Mouse (Mus musculus): ENCODE measurements around the gene Abca8a.
"Not testable (repeated sequence)": the region's sequence is repeated elsewhere in the genome, so short reads cannot be mapped to it uniquely, and the experiment has no call there.

The Abca8a gene

DNA sequence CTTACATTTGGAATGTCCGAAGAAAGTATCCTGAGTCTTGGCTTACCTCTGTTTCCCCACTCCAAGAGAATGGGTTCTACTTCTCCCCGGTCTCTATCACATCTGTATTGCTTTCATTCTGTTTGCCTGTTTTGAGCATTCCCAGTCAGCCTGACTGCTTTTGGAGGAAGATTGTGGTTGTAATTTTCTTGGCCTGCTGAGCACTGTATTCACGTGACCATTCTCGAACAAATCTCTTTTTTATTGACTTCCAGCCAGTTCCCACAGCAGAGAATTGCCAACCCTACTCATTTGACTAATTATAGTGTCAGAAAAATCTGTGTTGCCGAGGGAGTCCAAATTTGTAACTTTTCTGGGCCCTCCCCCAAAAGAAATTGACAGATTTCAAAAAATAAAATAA is at the start of gene Abca8a:
Gene Abca8a (minus strand): TSS at position 121 of the 400 bp plus-strand sequence.
- DNase-seq: no peak

DNA sequence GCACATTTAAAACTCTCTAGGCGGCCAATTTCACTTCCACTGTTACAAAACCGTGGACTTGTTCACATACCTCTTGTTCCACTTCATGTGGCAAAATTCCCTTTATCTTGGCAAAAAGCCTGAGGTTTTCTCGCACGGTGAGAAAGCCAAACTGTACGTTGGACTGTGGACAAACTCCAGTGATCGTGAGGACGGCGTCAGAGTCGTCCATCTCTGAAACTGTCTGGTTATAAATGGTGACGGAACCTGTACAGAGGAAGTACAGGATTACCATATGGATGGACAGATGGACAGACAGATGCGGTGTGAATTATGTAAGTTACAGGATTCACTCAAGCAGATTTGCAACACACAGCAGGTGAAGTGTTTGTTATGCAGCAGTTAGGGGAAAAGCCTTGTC is 49.6 kb upstream of the Abca8a start:
- no peak for DNase-seq

DNA sequence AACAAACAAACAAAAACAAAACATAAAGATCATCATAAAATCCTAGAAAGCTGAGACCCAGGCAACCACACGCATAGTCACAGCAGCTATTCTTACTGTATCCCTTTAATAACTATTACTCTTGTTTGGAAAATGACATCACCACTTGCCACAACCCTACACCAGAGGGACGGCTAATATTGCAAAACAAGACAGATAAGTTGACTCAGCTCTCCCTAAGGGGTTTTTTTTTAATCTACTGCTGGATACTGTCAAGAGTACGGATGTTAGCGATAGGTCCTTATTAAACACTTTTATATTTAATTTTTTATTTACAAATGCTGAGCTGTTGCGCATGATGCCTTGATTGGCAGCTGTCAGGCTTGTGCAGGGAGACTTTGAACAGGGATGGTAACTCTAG is 35.0 kb upstream of the Abca8a start:
- DNase-seq: no peak

DNA sequence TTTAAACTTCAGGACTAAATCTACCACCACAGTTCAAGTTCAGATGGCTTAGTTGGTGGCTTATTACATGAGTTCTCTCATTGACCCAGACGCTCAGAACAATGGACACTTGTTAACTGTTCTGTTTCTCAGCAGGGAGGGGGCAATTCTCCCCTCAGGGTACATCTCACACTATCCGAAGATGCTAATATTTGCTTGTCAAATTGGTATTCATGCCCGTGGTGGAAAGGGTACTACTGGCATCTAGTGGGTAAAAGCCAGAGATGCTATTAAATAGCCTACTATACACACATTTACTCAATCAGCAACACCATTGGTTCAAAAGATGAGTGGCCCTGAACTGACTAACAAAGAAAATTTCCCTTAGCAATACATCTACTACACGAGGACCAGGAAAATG is 15.4 kb upstream of the Abca8a start:
- no peak for DNase-seq

DNA sequence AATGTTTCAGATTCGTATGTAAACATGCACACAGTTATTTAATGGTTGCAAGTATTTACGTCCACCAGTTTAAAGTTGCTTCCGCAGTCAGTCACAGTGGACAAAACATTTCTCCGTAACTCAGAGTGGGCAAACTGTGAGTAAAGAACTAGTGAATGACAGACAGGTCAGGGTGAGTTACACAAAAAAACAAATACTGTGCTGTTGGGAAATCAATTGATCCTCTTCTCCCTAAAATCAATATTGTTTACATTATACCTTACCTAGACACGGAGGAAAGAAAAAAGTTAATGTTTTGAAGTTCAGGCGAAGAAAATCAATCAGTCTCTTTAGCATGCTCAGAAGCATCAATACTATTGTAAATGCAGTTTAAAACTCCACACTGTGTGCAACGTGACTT is 5.7 kb upstream of the Abca8a start:
- DNase-seq: no peak

DNA sequence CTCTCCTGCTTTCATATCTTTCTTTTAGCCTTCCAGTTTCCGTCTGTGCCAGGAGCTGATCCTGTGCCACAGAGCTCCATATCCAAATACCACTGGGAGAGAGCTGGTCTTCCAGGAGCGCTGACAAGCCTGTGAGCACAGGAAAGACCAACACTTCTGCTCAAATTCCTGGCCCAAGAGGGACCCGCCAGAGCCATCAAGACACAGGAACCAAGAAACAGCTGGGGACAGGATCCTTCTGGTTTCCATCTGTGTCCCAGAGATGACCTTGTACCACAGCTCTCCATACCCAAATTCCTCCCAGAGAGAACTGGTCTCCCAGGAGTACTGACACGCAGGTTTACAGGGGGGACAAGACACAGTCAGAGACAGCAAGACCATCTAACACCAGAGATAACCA is 3.1 kb upstream of the Abca8a start:
- no peak for DNase-seq

DNA sequence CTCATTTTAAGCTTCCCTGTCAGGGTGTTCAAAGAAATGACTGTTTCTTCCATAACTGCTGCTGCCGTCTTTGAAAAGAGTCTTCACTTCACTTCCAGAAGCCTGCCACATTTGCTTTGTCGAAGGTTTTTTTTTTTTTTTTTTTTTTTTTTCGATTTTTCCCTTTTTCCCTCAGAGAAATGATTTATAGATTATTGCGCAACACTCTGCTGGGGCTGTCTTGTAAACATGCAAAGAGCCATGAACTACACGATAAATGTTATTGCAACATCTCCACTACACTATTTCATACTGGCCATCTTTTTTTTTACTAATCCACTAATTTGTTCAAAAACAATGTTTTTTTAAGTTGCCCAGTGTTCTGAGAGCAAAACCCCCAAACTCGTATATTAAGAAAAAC is 1.7 kb upstream of the Abca8a start:
- no peak for DNase-seq

DNA sequence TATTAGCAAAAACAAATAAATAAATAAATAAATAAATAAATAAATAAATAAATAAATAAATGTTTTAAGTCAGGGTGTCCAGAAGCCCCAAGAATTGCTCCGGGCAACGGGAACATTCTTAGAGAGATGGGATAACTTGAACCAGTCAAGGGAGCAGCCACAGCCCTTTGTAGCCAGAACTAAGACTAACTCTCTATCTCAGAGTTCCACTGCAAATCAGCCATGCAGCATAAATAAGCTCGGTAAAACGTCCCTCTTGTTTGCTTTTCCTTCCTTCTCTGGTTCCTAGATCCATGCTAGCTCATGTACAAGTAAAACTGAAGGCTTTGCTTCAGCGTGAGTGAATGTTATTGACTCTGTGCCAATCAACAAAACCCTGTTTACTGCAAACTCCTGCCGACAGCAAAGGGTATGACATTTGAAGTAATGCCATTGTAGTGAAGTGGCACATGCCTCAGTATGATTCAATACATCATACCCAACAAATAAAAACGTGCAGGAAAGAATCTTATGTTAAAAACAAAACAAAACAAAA is 865 bp downstream of the Abca8a start:
- DNase-seq: no peak

DNA sequence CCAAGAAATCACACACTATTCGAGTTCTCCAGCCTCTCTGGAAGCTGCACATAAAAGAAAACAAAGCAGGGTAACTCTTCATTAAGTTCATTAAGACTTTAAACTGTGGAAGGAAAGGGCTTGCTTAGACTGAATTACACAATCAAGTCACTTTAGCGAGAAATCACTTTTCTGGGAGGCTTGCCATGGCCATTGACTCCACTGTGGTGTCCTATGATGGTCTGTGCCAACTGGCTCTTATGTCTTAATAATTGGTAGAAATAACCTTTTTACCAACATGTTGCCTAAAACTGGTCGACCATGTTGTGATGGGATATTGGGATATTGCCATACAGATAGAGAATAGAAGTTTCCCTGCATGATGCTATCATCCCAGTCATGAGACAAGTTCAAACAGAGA is 1.5 kb downstream of the Abca8a start:
- DNase-seq: no peak

DNA sequence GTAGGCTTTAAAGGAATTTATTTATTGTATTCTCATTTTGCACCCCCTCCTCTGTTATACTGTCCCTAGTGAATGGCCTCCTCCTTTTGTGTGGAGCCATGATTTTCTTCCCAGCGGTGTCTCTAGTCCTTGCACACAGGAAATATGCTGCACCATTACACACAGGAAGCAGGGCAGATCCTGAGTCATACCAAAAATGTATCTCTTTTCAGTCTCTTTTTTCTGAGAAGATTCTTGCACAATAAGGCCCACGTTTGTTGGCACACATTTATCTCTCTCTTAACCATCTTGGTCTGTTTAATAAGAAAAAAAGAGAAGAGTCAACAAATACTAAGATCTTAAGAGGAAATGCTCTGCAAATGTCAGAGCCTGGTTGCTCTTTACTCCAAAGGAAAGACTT is 4.5 kb downstream of the Abca8a start:
- DNase-seq: no peak

DNA sequence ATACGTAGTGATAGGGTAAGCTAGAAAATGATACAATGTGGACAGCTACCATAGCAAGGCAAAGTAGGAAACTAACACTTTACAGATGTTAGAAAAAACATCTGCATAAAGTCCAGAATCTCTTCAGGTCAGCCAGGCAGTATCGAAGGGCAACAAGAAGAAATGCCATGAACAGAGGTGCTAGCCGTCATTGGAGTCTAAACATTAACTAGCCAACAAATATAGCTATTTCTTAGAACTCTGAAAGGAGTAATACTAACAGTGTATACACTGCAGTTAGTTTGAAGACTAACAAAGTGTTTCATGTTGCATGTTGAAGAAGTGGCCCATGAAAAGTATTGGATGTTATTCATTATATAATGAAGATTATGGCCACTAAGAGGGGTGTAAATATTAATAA is 23.6 kb downstream of the Abca8a start:
- DNase-seq: no peak

DNA sequence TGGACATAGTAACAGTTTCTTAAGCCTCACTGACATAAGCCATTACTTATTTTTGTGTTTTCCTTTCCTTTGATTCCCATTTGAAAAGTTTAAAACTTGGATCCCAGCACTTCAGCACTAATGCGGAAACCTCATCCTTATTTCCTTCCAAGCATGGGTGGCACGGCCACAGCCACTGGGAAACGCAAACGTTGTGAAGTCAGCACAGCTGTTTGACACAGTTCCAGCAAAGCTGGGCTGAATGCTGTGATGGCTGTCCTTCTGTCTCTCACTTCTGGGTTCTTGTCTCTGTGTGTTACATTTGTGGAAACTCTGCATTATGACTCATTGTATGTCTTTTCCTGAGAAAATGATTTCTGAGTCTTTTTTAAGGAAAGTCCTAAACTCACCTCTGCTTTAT is 34.7 kb downstream of the Abca8a start:
- no peak for DNase-seq

DNA sequence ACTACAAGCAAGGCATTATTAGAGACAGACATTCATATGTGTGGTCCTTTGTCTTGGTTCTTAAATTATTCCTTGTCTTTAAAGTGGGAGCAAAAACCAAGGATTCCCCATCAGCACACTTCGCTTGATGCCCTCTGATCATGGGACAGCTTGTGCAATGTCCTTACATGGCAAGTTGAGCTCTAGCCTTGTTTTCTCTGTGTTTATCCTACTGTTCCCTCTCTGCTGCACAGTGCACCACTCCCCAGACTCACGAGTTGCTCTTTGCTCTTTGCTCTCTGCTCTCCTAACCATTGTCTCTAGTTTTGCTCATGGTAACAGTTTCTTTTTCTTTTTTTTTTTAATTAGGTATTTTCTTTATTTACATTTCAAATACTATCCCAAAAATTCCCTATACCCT is 35.7 kb downstream of the Abca8a start:
- DNase-seq: no peak

DNA sequence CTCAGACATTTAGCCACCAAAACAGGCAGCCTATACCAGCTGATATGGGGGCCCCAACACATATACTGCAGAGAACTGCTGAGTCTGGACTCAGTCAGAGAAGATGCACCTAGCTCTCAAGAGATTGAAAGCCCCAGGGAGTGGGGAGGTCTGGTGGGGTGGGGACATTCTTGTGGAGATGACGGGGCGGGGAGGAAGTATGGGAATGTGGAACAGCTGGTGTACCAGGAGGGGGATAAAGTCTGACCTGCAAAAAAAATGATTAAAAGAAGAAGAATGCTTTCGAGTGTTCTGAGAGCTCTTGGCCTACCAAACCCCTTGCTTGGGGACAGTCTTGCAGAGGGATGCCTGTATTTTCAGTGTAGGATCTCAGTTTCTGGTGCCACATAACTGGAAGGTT is 42.1 kb downstream of the Abca8a start:
- no peak for DNase-seq

DNA sequence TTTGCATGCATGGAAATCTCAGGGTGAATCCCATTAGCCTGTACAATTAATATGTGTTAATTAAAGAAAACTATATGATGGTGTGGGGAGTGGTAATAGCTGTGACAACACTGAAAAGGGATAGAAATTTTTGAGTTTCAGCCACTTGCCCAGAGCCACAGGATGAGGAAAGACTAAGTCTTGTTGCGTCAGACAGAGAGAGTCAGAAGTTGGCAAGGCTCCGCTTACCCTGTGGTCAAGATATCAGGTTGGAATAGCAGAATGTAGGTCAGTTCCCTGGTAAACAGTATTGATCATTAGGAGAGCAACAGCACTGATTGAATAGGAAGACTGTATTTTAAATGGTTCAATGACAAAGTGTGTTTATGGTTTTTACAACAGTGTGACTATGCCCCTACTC is 58.0 kb downstream of the Abca8a start:
- DNase-seq: no peak

DNA sequence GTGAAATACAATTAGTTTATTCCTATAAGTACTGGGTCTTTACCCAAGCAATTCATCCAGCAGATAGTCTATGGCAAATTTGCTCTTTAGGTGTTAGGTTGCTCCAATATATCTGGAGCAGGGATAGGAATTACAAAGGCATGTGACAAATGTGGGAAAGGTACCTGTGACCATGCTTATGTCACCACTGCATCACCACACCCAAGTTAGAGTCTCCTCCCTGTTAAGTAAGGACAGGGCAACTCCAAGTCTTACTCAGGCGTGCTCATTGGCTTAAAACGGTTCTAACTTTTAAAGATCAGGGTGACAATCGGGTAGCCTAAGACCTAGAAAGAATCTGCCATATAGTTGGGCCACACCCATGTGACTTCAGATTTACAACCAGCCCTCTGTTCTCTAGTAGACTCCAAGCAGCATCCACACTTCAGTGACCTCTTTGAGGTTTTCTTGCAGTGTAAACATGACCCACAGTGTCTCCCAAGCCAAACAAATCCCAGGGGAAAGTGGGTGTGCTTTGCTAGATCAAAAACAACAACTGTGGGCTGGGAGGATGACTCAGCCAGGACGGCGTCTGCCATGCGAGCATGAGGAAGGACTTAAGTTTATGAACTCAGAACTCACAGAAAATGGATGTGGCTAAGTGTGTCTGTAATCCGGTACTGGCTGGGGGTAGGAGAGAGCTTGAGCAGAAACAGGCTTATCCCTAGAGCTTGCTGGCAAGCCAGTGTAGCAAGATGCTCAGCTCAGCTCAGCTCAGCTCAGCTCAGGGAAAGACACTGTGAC is 66.7 kb downstream of the Abca8a start:
- no peak for DNase-seq

DNA sequence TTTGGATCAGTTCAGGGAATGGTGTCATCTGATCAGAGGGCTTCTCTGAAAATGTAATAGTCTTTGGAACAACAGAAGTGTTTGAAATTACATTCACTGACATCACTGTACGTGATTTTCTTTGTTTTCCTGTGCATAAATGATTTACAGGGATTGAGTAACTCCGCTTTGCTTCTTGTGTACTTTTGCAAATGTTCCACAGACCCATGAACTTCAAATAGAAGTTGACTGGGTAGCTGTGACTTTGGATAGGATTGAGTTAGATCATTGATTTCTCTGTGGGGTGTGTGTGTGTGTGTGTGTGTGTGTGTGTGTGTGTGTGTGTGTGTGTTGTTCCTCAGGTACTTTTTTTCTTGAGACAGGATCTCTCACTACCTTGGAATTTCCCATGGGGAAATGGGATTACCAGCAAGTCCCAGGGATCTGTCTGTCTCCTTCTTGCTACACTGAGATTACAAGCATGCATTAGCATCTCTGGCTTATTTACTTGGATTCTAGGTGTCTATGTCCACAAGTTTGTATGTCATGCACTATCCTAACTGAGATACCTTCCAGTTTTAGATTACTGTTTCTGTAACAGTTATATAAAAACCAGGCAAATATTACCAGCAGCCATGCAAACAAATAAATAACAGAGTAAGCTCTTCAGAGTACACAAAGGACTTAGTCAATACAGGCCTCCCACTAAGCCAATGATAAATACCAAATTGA is 84.8 kb downstream of the Abca8a start:
- DNase-seq: no peak

DNA sequence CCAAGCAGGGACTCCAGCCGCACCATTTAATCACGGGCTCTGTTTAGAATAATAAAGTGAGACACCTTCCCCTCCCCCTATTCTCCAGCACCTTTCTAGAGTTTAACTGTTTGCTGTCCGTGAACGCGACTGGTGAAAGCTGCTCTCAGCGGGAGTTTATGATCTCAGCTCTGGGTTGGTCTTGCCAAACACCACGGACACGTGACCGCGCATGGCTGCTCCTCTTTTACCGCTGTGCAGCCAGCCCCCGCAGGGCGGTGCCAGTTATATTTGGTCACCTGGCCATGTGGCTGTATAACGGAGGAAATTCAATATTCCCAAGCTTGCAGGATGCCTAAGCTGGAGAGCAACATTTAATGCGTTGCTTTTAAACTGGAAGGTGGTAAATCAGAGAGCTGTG is 100.2 kb downstream of the Abca8a start, which contains the start of gene Abca8b:
Gene Abca8b (minus strand): TSS at position 222 of the 400 bp plus-strand sequence.
- DNase-seq: no peak

DNA sequence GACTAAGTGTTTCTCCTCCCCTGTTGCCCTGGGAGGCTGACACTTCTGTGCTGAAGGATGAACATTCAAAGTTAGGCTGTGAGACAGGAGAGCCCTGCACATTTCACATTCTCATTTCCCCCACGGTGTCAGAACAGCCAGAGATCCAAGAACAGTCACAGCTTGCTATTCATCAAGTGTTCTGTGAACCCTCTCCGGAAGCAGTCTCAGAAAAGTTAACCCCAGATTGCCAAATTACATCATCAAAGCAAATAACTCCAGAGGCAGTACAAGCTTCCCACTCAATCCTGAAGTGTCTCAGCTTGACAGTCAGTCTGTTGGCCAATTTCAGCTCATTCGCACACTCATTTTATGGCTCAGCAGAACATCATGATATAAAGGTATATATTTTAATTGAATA is 100.8 kb downstream of the Abca8a start:
- no peak for DNase-seq

DNA sequence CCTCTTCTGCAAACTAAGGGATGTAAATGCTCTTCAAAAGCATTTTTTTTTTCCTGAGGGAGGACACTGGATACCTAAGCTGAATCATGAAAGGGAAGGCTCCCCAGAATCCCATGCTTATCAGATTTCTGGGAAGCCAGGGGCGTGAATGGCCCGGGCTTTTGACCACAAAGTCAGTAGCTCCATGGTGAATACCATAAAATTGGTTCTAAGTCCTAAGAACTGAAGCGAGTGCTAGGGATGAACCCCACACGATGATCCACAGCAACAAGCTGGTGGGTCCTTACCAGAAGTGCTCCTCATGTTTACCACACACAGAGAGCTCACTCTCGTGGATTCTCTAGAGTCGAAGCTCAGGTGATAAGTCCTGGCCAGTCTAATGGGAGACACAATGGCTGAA is 101.8 kb downstream of the Abca8a start:
- no peak for DNase-seq

DNA sequence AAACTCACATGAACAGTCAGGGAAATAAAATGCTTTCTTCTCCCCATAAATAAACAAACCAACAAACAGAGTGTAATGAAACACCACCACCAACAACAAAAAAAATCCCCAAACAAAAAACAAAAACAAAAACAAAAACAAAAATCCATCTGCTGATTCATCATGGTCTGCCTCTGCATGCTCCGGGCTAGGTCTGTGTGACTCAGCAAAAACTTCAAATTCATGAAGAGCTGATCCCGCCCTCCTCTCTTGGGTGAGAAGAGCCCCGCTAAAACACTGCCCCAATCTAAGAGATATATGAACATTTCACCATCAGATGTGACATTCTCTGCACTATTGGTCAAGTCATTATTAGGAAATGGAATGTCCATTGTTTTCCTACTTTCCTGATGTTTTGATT is 104.5 kb downstream of the Abca8a start:
- no peak for DNase-seq

DNA sequence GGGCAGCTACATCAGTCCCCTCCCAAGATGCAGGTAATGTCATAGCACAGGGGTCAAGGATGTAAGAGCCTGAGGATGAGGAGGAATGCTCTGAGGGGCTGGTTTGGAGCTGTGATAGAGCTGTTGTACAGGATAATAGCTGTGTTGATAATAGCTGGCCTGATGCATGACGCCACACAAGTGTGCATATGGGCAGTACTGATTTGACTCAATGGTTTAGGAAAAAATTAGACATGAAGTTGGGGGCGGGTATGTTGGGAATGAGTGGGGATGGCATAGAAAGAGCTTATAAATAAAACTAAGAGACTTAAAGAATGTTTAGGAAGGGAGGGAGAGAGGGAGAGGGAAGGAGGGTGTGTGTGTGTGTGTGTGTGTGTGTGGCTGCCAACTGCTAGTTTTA is 105.5 kb downstream of the Abca8a start:
- DNase-seq: no peak

DNA sequence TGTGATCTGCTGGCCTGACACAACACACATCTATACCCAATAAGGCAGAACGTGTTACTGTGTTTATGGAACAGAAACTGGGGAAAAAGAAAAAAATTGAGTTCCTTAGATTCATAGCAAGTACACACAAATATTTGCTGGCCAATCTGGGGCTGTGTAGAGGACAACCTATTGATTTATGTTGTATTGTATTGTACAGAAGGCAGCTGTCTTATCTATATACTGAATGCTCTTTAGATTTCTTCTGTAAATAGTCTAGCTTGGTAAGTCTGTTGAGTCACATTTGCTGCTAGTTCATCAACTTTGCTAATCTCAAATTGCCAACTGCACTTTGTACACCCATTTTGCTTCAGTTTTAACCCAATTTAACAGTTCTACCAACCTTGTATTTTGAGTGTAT is 107.6 kb downstream of the Abca8a start:
- no peak for DNase-seq

DNA sequence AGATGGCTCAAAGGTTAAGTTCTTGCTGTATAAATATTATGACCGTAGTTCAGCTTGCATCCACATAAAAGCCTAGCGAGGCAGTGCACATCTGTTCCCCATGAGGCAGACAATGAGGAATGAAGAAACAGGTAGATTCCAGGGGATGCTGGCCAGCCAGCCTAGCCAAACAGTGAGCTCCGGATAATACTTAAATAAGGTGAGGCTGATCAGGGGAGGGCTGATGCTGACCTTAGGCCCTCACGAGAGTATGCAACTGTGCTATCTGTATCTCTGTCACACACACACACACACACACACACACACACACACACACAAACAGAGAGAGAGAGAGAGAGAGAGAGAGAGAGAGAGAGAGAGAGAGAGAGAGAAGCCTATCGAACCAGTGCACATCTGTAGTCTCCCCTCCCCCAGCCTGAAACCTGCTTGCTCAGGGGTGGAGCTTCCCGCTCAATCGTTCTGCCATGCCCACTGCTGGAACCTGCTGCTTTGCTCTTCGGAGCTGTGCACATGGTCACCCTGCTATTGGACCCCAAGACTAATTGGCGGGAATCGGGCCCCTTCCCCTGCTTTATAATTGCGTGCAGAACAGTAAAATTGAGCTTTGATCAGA is 108.2 kb downstream of the Abca8a start:
- not testable (repeated sequence) for DNase-seq

Data from thymus, postnatal 25 days (tissue).